Mouse (Mus musculus) ovary, postnatal 36 days (tissue): ENCODE measurements around the gene Txndc17.
A peak's percentile ranks its signal among the peaks of the same experiment; 100 is the strongest.
"Not testable (repeated sequence)": the region's sequence is repeated elsewhere in the genome, so short reads cannot be mapped to it uniquely, and the experiment has no call there.

Source experiments
- DNase-seq: peaks from one replicate; pipeline ENCODE4 v3.0.0; 2022; ENCODE audit warnings: low spot score, mixed read lengths

The Txndc17 gene

DNA sequence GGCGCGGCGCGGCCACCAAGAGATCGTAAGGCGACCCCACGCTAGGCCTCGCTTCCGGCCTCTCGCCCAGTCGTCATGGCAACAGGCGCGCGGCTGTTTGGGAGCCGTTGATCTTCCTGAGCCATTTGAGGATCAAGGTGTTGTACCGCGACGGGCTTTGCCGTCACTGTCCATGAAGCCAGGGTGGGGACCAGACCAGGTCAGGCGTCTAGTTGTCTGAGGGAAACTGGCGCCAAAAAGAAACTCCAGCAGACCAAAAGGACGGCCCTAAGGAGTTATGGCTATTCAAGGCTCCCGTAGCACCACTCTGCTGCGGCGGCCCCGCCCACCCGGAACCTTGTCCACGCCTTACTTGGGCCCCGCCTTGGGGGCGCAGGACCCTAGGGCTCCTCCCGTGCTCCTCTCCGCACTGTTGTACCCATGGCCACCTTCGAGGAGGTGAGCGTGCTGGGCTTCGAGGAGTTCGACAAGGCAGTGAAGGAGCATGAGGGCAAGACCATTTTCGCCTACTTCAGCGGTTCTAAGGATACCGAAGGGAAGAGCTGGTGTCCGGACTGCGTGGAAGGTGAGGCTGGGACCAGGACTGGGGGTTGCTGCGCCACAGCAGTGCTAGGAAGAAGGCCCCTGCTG lies at the start of gene Txndc17, which contains the start of gene 4933427D14Rik:
Gene Txndc17, plus strand, starts transcription at position 344 of the 630 bp plus-strand sequence.
Gene 4933427D14Rik, minus strand, starts transcription at position 256 of the 630 bp plus-strand sequence.
- peak; percentile 88 for DNase-seq

DNA sequence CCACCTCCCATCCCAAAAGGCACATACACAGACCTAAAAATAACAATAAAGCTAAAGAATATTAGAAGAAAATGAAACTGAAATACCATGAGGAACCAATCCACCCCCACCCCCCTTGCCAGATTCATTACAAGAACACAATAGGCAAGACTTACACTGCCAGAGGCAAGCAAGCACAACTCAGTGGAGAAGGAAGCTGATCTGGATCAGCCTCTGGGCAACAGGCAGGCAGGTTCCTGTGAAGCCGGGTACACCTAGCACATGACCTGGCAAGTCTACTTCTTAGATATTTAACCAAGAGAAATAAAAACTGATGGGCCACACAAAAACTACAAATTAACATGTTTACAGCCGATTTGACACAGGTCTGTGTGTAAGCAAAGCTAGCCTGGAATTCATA lies 44.1 kb upstream of the Txndc17 start:
- DNase-seq: no peak

GRCm38 (mm10) chr11:72169871-72170270 lies 37.5 kb upstream of the Txndc17 start:
- DNase-seq: no peak

GRCm38 (mm10) chr11:72171906-72172305 lies 35.4 kb upstream of the Txndc17 start:
- not testable (repeated sequence) for DNase-seq

- no peak for DNase-seq
Observed at GRCm38 (mm10) chr11:72173506-72173905, 33.8 kb upstream of the Txndc17 start.

DNA sequence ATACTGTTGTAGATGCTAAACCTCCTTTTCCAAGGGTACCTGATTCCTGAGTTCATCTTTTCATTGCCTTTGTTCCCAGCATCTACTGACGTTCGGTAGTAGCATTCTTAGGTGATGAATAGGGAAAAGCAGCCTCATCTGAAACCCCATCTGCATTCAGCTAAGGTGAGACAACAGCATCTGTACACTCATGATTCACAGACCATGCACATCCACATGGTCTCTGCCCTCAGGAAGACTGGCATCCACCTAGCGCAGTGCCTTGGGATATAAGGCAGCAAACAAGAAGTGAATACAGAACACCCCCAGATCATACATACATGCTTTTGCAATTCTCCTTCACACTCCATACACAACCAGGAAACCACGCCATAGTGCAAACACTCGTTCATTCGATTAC lies 32.6 kb upstream of the Txndc17 start:
- no peak for DNase-seq

- DNase-seq: no peak
Observed at GRCm38 (mm10) chr11:72175966-72176365, 31.4 kb upstream of the Txndc17 start.

DNA sequence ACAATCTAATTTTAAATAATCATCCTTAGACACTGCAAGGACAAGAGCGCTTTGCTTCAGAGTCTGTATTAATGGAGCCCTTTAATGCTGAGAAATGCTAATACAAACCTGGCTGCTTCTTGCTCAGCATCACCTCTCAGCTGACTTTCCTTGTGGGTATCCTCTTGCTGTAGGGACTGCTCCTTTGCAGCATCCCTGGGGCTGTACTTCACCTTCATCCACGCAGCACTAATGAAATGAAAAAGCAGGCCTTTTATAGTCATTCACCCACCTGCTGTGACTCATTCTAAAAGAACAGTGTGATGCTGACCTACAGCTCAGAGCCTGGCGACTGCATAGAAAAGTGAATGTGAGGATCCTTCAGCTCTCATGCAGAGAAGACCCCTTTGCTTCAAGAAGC lies 30.8 kb upstream of the Txndc17 start:
- no peak for DNase-seq

DNA sequence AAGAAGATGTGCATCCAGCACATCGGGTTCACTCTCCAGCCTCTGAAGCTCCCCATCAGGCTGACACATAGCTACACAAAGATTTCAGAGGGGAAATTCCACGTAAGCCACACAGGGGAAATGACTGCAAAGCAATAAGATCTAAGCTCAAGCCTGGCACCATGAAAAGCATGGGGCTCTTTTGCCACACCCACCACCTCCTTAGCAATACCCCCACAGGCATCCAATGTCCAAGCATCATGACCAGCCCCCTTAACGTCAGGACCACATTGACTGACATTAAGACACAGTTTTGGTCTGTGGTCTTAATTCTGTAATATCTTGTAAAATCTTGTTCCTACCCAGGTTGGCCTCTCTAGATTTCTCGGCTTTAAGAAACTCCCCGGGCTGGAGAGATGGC lies 26.8 kb upstream of the Txndc17 start:
- no peak for DNase-seq

DNA sequence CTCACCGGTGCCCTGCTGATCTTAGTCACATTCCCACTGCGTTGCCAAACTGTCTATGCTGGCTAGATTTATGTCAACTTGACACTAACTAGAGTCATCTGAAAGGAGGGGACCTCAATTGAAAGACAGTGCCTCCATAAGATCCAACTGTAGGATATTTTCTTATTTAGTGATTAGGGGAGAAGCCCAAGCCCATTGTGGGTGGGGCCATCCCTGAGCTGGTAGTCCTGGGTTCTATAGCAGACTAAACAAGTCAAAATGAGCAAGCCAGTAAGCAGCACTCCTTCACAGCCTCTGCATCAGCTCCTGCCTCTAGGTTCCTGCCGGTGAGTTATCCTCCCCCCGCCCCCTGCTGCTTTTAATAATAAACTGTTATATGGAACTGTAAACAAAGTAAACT lies 26.2 kb upstream of the Txndc17 start:
- DNase-seq: no peak

DNA sequence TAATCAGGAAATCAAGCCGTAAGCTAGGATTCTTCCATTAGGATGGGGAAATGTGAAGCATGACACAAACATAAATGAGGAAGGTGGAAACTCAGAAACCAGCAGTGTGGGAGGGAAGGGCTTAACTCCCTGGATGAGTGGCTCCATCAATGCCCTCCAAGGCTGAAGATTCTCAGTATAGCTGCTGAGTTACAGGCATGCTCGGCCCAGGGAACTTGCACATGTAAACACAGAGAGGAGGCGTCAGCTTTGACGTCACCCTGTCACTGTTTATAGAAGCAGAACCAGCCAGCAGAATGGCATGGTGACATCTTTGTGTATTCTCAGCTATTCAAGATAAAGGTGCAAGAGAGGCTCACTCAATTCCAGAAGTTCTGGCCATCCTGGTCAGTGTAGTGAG lies 23.1 kb upstream of the Txndc17 start:
- DNase-seq: no peak

DNA sequence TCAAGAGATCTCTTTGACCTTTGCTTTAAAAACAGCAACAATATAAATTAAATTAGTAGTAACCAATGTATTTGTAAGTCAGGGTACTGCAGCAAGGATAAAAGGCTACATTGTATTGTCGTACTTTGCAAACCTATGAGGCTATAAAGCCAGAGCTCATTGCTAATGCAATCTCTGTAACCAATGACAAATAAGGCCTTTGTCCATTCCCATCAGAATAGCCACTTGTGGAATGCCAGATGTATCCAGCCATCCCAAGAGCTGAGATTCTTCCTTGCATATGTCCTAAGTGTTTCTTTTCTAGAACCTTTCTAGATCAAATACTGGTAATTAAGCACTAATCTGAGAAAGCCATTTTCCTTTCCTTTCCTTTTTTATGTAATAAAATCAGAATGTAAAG lies 16.5 kb upstream of the Txndc17 start:
- no peak for DNase-seq

- DNase-seq: no peak
Observed at GRCm38 (mm10) chr11:72194259-72194658, 13.1 kb upstream of the Txndc17 start.

DNA sequence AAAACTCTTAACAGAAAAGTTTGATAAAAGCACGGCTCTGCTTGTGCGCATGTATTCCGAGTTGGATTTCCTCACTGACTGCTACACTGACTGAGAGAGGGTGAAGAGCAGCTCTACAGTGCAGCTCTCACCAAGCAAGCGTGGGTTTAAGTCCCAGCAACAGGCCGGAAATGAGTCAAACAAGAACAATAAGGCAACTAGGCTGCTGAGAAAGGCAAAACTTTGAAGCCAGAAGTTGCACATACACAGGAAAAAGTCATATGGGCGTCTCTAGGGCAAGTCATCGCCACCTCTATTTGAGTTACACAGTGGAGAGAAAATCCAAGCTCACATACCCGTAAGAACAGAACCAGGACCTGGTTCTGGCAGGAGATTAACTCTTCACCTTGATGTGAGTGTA lies 10.8 kb upstream of the Txndc17 start:
- no peak for DNase-seq

- no peak for DNase-seq
Observed at GRCm38 (mm10) chr11:72203440-72203839, 3.9 kb upstream of the Txndc17 start.

DNA sequence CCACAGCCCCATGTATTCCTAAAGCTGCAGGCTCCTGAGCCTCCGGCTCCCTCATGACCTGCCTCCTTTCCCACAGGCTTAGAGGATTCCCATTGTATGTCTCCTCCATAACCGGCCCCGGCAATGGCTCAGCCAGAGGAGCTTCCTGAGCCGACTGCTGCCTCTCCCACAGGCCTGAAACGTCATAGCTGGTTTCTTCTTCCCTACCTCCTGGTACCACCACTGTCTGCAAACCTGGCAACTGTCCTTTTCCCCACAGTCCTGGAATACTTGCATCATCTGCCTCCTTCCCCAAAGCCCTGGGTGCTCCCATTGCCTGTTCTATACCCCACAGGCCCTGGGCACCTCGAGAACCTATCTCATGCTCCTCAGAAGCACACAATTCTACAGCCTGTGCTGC lies 2.1 kb upstream of the Txndc17 start:
- no peak for DNase-seq

DNA sequence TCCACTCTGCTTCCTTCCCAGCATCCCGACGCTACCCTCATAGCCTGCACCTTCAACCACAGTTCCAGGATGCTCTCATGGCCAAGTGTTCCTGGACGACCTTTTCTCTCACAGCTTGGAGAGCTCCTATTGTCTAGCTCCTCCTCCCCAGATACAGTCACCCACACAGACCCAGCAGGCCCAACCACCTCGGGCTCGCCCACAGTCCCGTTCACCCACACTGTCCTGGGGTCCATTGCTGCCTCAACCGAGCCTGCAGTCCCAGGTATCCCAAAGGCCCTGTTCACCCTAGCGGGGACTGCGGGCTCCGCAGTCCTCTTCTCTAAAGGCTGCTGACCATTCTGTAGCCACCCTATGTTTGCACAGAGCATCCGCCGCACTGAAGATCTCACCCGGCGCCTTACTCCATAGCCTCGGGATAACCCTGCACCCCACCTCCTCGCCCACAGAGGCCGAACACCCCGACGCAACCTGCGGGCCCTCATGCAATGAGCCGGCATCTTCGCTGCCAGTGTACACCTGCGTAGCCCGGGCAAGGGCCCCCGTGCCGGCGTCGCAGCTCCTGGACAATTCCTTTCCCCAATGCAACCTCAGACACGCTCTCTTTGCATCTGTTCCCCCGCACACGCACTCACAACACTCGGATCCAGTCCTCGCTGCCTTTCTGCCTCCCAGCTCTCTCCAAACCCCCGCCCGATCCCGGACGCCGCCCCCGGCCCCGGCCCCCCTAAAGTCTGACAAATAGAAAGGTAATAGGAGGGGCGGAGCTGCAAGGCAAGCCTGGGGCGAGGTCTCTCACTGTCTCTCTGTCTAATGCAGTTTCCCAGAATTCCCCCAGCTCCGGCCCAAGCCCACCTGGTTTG lies 775 bp upstream of the Txndc17 start, which contains the start of gene Gm43951:
Gene Gm43951, minus strand, starts transcription at position 500 of the 863 bp plus-strand sequence.
- peak; percentile 33 for DNase-seq

DNA sequence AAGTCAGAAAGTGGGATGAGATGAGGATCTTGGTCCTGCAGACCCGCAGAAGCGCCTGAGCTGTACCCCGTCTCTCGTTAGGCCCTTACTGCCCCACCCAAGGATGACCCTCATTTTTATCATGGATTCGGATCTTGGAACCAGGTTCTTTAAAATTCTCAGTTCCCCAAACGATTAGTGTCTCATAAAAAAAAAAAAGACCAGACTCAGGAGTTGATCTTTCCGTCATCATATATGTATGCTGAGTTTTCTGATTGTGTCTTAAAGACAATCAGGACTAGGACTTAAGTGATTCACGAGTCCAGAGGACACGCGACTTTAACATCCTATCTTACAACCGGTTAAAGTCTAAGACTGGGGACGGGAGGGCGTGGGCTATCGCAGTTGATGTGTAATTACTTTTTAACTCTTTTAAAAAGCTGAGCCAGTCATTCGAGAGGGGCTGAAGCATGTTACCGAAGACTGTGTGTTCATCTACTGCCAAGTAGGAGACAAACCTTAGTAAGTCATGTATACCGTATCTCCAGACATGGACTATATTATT lies 559 bp downstream of the Txndc17 start:
- DNase-seq: no peak

DNA sequence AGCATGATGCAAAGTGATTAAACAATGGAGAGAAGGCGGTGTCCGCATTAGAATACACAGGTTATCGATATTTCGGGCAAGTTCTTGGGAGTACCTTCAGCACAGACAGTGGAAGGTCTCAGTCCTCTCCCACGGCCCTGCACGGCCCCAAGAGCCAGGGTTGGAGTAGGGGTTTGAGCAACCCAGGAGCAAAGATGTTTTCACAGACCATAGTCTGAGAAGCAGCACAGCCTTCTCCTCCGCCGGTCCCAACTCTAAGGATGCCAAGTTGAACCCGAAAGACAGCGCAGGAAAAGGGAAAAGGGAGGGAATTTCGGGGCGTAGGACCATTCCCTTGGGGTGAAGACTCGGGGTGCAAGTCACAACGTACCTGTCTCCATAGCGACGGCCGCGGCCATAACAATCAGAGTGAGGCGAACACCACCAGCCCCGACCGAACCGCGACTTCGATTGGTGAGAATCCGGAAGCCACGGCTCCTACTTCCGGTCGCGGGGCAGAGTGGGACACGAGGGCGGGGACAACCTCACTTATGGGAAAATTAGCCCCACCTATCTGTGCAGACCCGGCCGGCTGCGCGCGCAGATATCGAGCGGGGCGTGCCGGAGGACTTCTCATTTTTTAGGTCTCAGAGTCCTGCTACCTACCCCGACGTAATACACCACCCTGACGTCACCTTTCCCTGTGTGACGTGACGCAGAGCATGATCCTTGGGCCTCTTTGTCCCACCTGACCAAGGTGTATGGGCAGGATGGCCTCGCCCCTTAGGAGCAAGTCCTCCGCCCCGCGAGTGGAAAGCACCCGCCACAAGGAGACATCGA lies 7.5 kb downstream of the Txndc17 start:
- peak; percentile 92 for DNase-seq

GRCm38 (mm10) chr11:72215410-72215797 lies 8.1 kb downstream of the Txndc17 start, which contains the start of gene Med31:
Med31 (minus strand) TSS chr11:72215592.
- DNase-seq: peak; percentile 76

DNA sequence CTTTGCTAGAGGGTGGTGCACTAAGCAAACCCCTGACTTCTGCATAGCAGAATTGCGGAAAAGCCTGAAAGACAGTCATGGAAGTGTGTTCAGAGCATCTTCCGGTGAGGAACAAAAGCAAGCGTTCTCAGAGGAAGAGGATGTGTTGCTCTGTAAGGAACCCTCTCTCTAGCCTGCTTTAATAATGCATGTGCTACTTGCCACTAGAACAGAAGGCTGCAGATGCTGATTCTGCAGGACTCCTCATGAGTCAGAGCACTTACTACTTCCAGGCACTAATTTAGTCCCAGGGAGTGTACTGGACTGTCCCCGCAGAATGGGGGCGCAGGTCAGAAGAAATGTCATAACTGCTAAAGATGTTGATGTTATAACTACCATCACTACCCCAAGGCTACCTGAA lies 9.8 kb downstream of the Txndc17 start:
- no peak for DNase-seq

GRCm38 (mm10) chr11:72221278-72221677 lies 13.9 kb downstream of the Txndc17 start:
- DNase-seq: peak; percentile 50
